Mouse (Mus musculus) myocyte (in vitro differentiated cells): Measurements from ENCODE around the gene Zdhhc17.

ENCODE experiments used
- MAX ChIP-seq: IDR thresholded peaks from one replicate; pipeline ENCODE4 v1.6.1; 2011; ENCODE audit warnings: low read depth, mild to moderate bottlenecking, control low read depth
- USF1 ChIP-seq: IDR thresholded peaks from one replicate; pipeline ENCODE4 v1.6.1; 2011; ENCODE audit warnings: low read depth, mild to moderate bottlenecking, control low read depth, moderate library complexity

- TF ChIP-seq MAX, result no peak
- no peak for TF ChIP-seq USF1
Observed at GRCm38 (mm10) chr10:110958879-110959278, 51.1 kb downstream of the Zdhhc17 start.
